Mouse (Mus musculus) kidney, adult 2 months (tissue): ENCODE measurements around the gene Derl3. TPM values are rescaled to one million over a fixed set of nuclear protein-coding genes. Genes with fewer than 3 reads are reported as not detected.

Source experiments
- DNase-seq: peaks from one replicate; pipeline ENCODE4 v3.0.0; 2021
- H3K27ac ChIP-seq: fragments of 200-500 bp; 2 replicates; pipeline ENCODE4 v1.5.1; 2012; ENCODE audit warnings: low read depth, low read length, control low read depth, inconsistent platforms; ENCODE audit not compliant: insufficient read depth
- H3K27me3 ChIP-seq: fragments of 200-500 bp; replicated peaks from 2 replicates; pipeline ENCODE4 v1.6.1; 2012; ENCODE audit warnings: mild to moderate bottlenecking, moderate library complexity, low read length, inconsistent platforms; ENCODE audit not compliant: control insufficient read depth, insufficient read depth
- H3K36me3 ChIP-seq: fragments of 200-500 bp; 2 replicates; pipeline ENCODE4 v1.6.1; 2012; ENCODE audit warnings: mild to moderate bottlenecking, moderate library complexity, low read length, inconsistent platforms; ENCODE audit not compliant: control insufficient read depth, insufficient read depth
- H3K4me1 ChIP-seq: fragments of 200-500 bp; 2 replicates; pipeline ENCODE4 v1.6.1; 2011; ENCODE audit warnings: low read length; ENCODE audit not compliant: control insufficient read depth, insufficient read depth
- H3K4me3 ChIP-seq: fragments of 200-500 bp; 2 replicates; pipeline ENCODE4 v1.5.1; 2011; ENCODE audit warnings: mild to moderate bottlenecking, low read depth, low read length, control low read depth; ENCODE audit not compliant: insufficient read depth
- CTCF ChIP-seq: fragments of 200-500 bp; conservative IDR thresholded peaks from 2 replicates; pipeline ENCODE4 v1.5.1; 2011; ENCODE audit warnings: low read depth, mild to moderate bottlenecking, control low read depth, low read length, moderate library complexity, mixed read lengths; ENCODE audit not compliant: insufficient read depth, insufficient read length
- POLR2A ChIP-seq: fragments of 200-500 bp; IDR thresholded peaks from one replicate; pipeline ENCODE4 v1.6.1; 2011; ENCODE audit warnings: low read depth, low read length, control low read depth
- WGBS: fragments of 180-500 bp; shearing (Covaris S2); methylation state at CpG from one replicate; pipeline ENCODE4 v1.1.7; 2018; 5-methylcytosine and 5-hydroxymethylcytosine counted together
- polyA plus RNA-seq: library from polyadenylated mRNA; depleted of rRNA; stranded (reverse); fragments of >200 nt; gene quantifications from 2 replicates; pipeline ENCODE4 v1.2.3, GENCODE M21; 2012

Gene Derl3
- polyA plus RNA-seq, 1 experiment: 5.0 TPM

DNA sequence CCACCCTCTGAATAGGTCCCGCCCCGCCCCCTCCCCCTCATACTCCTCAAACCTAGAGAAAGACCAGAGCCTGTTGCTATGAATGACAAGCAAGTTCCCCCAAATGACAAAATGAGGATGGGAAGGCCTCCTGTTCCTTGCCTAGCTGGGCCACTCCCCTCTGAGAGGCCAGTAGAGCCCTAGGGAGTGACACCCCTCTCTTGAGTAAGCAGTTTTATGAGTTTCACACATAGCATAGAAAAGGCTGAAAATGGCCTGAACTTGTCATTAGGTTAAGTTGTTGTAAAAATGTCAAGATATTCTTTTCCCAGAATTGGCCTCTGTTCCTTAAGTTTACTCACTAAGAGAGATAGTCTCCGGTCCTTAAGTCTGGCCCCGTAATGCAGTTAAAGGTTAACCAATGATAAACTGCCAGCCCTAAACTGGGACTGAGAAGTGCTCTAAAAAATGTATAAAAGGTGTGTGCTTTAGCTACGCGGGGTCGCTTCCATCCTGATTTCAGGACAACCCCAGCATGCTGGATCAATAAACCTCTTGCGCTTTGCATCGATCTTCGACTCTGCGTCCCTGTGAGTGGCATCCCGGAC, 40.6 kb upstream of the Derl3 start:
- H3K27me3 ChIP-seq: no peaks in the 10 kb centered on the region

DNA sequence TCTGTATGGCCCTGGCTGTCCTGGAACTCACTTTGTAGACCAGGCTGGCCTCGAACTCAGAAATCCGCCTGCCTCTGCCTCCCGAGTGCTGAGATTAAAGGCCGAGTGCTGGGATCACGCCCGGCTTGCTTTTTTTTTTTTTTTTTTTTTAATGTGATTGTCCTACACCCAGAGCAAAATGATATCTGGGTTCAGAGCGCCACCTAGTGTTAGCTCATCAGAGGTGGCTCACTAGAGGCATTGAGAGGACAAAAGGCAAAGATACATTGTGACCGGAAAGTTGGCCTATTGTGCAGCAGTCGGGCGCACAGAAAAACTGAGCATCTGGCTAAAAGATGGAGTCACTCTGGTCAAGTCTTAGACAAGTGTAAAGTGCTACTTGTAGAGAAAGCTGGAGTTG, 39.8 kb upstream of the Derl3 start:
- Histone ChIP-seq H3K27me3 (no peaks in the 10 kb centered on the region), H3K36me3 (no peaks in the 10 kb centered on the region), H3K4me3 (no peak overlapping the region), H3K4me1 (no peaks in the 10 kb centered on the region; the same call in 1 of the 2 replicates), H3K27ac (no peak overlapping the region)
- peak; percentile 70 for TF ChIP-seq CTCF
- no peak for TF ChIP-seq POLR2A
- WGBS: 15% methylated on average over 10 of the region's 10 CpGs
- DNase-seq: peak; percentile 92

More for the DNA sequence above, 40.6 kb upstream of the Derl3 start:
- TF ChIP-seq CTCF: no peak
- no peak for TF ChIP-seq POLR2A
- no peak overlapping the region for H3K27ac ChIP-seq
- H3K4me3 ChIP-seq: no peak overlapping the region
- no peaks in the 10 kb centered on the region; the same call in 1 of the 2 replicates for H3K4me1 ChIP-seq
- DNase-seq: peak; percentile 58
- no peaks in the 10 kb centered on the region for H3K36me3 ChIP-seq
- WGBS: 77% methylated on average over 12 of the region's 12 CpGs

DNA sequence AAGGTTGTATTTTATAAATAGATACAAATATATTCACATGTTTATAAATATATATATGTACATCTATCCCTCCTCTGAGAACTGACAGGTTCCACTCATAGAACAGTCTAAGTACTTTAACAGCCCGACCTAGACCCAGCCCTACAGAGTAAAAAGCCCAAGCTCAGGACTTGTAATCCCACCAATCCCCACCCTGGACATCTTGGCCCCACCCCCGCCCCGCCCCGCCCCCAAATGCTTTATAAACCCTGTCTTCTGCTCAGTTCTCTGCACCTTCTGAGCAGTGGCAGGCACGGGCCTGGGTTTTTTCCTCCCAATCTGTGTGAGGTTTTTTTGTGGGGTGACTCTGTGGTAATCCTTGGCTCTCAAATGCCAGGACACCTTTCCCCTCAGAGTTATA, 39.1 kb upstream of the Derl3 start:
- DNase-seq: no peak
- Histone ChIP-seq H3K27ac (no peak overlapping the region), H3K27me3 (no peaks in the 10 kb centered on the region), H3K4me1 (no peaks in the 10 kb centered on the region; the same call in 1 of the 2 replicates), H3K4me3 (no peak overlapping the region), H3K36me3 (no peaks in the 10 kb centered on the region)
- WGBS: 56% methylated on average over 5 of the region's 5 CpGs
- no peak for TF ChIP-seq CTCF

DNA sequence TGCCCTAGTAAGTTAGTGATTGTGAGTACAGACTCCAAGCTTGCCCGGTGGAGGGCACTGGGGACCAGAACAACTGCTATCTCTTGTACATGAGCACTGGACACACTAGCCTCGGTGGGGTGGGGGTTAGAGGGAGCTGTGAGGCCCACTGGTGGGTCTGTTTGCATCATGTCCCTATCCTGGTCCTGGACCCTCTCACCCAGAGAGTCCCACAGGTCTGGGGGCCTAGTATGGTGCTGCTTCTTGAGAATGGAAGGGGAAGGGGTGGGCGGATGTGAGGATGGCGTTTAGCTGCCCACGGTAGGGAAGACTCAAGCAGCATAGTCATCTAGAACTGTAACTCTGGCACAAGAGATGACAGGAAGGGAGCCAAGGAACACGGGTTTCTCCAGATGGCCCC, 38.4 kb upstream of the Derl3 start:
- Histone ChIP-seq H3K27me3 (no peaks in the 10 kb centered on the region), H3K27ac (no peak overlapping the region), H3K4me1 (no peaks in the 10 kb centered on the region; the same call in 1 of the 2 replicates), H3K36me3 (no peaks in the 10 kb centered on the region), H3K4me3 (no peak overlapping the region)
- WGBS: 84% methylated on average over 6 of the region's 6 CpGs
- DNase-seq: no peak
- TF ChIP-seq POLR2A (no peak), CTCF (no peak)

DNA sequence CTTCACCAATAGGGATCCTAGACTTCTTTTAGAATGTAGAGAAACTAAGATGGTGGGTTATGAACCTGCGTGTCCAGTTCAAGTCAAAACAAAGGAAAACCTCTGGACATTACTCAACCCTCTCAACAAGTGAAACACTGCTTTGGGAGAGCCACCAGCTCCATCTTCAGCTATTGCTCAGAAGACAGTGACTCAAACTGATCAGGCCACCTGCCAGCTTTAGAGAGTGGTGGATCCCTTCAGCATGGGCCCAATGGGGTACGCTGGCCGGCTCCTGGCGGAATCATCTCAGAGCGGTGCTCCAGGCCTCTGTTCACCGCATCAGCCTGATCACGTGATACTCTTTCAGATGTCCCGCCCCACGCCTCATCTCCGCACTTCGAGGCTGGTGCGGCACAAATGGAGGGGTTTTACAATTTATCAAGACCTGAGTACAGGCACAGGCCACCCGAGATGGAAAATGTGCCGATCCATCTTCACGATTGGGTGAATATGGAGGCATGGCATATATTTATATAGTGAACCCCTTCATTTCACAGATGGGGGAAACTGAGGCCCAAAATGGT, 37.7 kb upstream of the Derl3 start:
- Histone ChIP-seq H3K4me3 (no peak overlapping the region), H3K27ac (no peak overlapping the region), H3K36me3 (no peaks in the 10 kb centered on the region), H3K27me3 (no peaks in the 10 kb centered on the region), H3K4me1 (peaks cover 3% of the 10 kb centered on the region; the same call in 1 of the 2 replicates)
- no peak for DNase-seq
- TF ChIP-seq CTCF: no peak
- WGBS: 94% methylated on average over 15 of the region's 15 CpGs

DNA sequence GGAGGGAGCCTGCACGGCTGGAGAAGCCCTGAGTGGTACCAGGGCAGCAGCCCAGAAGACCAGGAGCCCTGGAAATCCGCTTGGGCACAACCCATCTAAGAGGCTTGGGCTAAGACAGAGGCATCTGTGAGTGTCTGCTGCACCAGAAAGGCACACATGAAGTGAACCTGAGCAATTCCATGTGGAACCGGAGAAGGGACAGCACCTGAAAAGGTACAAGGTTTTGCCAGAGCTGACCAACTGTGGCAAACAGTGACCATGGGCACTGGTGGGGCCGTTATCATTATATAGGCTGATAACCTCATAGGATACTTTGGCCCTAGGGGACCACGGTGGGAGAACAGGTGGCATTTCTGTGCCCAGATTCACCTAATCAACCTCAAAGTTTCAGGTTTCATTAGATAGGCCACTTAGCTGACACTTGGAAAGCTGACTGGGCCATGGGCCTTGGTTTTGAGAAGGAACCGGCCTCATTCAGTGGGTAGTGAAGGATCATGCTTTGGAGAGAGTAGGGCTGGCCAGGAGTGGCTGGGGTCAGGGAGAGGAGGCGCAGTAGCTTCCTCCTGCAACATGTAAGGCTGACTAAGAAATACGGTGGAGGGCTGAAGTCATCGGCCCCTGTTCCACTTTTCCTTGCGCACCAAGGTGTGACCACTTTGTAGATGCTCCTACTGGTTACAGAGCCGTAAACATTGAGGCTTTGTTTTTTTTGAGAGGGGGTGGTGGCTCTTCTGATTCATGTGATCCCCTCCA, 36.9 kb upstream of the Derl3 start:
- Histone ChIP-seq H3K36me3 (no peaks in the 10 kb centered on the region), H3K27me3 (no peaks in the 10 kb centered on the region), H3K27ac (no peak overlapping the region), H3K4me1 (peaks cover 6% of the 10 kb centered on the region; the same call in 1 of the 2 replicates), H3K4me3 (no peak overlapping the region)
- TF ChIP-seq POLR2A (no peak), CTCF (no peak)
- DNase-seq: no peak
- WGBS: 89% methylated on average over 11 of the region's 11 CpGs

DNA sequence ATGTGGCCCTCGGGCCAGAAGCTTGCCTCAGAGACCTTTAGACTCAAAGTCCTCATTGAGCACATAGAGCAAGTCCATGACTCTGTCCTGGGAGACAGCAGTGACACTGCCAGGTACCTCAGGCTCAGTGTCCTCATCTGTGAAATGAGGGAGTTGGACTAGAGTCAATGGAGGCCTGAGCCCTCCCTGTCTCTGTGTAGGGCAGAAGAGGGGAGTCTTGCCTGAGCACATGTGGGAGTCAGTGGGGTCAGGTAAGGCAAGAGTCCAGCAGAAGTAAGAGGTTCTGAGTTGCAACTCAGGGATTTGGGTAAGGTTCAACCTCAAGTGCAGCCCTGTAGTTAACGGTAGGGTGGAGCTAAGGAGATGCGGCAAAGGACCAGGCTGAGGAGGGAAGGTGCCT, 36.2 kb upstream of the Derl3 start:
- no peaks in the 10 kb centered on the region for H3K27me3 ChIP-seq
- H3K4me1 ChIP-seq: peaks cover 6% of the 10 kb centered on the region; the same call in 1 of the 2 replicates
- no peaks in the 10 kb centered on the region for H3K36me3 ChIP-seq
- no peak overlapping the region for H3K4me3 ChIP-seq
- WGBS: 46% methylated on average over 3 of the region's 3 CpGs
- no peak overlapping the region for H3K27ac ChIP-seq
- DNase-seq: peak; percentile 51
- TF ChIP-seq CTCF: no peak
- no peak for TF ChIP-seq POLR2A
